Mouse (Mus musculus): Measurements from ENCODE around the gene Ap1m1. TPM values are rescaled to one million over a fixed set of nuclear protein-coding genes. Genes with fewer than 3 reads are reported as not detected.

Ap1m1 gene
- 129 and 131 TPM in 2 replicates for polyA plus RNA-seq (2016; fragmentation: Nextera tagmentation; extraction: Ambion mirVana)

DNA sequence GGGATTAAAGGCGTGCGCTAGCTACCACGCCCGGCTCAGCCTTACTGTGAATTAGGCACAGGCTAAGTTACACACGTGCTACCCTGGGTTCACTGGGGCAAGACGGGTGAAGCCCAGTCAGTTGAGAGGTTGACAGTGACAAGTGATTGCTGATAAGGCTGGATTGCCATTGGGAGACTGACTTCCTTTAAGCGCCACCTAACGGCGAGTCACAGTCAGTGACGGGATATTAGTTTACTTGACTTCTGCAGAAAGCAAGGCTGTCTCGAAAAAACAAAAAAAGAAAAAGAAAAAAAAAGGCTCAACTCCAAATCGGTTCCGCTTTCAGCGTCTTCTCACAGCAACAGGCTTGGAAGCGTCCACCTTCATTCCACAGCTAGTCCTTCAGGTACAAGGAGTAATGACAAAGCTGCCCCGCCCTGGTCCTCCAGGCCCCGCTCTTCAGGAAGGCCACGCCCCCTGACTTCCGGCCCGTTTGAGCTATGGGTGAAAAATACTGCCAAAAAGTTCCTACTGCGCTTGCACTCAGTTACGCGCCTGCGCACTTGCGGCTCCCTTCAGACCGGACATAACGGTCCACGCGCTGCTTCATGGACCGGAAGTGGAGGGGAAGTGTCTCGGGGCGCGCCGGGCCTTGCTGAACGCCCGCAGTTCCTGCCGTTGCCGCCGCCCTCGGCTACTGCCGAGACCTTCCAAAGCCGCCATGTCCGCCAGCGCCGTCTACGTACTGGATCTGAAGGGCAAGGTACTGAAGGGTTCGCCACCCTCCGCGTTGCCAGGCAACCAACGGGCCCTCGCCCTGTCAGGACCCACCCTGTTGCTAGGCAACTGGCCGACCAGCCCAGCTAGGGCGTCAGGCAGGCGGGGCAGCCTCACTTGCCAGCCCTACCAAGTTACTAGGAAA lies at the start of gene Ap1m1:
Ap1m1 (plus strand) TSS at position 520 of the 904 bp plus-strand sequence.
- peak within 1 kb of the TSS; percentile 95 for H3K27ac ChIP-seq
- peak; percentile 99 for DNase-seq (ENCODE audit: low spot score)
- H3K4me1 ChIP-seq: peaks cover 17% of the 10 kb centered on the region

DNA sequence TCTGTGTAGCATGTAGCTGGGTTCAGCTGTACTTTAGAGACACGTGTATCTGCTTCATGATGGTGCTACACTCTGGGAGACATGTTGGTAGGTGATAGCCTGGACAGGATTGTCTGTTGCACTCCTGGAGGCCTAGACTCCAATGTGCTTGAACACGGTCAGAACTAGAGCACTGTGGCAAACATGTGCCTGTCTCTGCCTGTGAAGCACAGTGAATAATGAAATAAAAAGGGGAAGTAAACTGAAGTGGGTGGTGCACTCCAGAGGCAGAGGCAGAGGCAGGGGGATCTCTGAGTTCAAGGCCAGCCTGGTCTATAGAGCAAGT lies 49.6 kb upstream of the Ap1m1 start:
- WGBS: 81% methylated on average over 2 of the region's 2 CpGs
- H3K4me3 ChIP-seq: no peak overlapping the region
- H3K27ac ChIP-seq: no peak overlapping the region
- H3K36me3 ChIP-seq: no peaks in the 10 kb centered on the region
- no peak for DNase-seq (ENCODE audit: low spot score)
- H3K4me1 ChIP-seq: no peaks in the 10 kb centered on the region
- no peaks in the 10 kb centered on the region for H3K27me3 ChIP-seq (ENCODE audit: insufficient read depth, poor library complexity, severe bottlenecking)
- no peaks in the 10 kb centered on the region for H3K9me3 ChIP-seq

More for the DNA sequence above, at the start of gene Ap1m1:
- Histone ChIP-seq H3K9me3 (no peaks in the 10 kb centered on the region), H3K36me3 (peaks cover 18% of the 10 kb centered on the region), H3K4me3 (peak within 1 kb of the TSS; percentile 83), H3K27me3 (ENCODE audit: insufficient read depth, poor library complexity, severe bottlenecking) (no peaks in the 10 kb centered on the region)
- WGBS: under 1% methylated on average over 54 of the region's 54 CpGs

DNA sequence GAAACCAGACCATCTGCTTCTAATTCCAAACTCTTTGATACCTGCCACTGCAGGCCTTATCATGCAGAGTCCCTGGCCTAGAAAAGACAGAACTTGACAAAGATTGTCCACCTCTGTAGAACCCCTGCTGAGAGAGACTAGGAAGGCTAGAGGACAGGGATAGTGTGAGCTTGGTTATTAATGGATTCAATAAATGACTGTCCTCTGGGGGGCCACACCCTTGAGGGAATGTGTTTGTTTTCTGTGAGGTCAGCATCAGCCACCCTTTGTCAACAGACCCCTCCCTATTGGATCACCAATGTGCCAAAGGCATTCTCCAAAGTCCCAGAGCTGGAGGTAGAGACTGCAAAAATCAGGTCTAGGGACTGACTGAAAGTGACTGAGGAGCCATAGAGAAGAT lies 47.8 kb upstream of the Ap1m1 start:
- no peak overlapping the region for H3K27ac ChIP-seq
- H3K9me3 ChIP-seq: no peaks in the 10 kb centered on the region
- H3K4me1 ChIP-seq: no peaks in the 10 kb centered on the region
- DNase-seq (ENCODE audit: low spot score): no peak
- no peaks in the 10 kb centered on the region for H3K27me3 ChIP-seq (ENCODE audit: insufficient read depth, poor library complexity, severe bottlenecking)
- no peak overlapping the region for H3K4me3 ChIP-seq
- H3K36me3 ChIP-seq: no peaks in the 10 kb centered on the region

DNA sequence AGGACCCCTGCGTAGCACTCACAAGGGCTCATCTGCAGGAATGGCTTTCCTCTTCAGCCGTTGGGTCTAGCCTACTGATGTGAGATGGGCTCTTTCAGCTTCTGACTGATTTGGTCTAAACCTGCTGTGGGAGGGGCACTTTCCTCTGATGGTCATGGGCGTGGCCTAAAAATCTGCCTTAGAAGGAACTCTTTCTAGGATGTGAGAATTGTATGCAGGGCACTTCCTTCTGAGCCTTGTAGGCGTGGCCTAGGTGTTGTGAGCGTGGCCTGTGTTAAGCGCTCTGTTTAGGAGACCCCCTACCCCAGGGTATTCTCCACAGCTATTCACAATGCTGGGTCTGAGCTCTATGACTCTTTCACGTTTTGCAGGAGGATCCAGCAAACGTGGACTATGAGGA lies 41.8 kb upstream of the Ap1m1 start:
- Histone ChIP-seq H3K9me3 (peaks cover 11% of the 10 kb centered on the region), H3K27me3 (ENCODE audit: insufficient read depth, poor library complexity, severe bottlenecking) (no peaks in the 10 kb centered on the region), H3K36me3 (no peaks in the 10 kb centered on the region), H3K4me1 (no peaks in the 10 kb centered on the region), H3K4me3 (no peak overlapping the region), H3K27ac (no peak overlapping the region)
- 49% methylated on average over 8 of the region's 8 CpGs for WGBS
- DNase-seq (ENCODE audit: low spot score): no peak

DNA sequence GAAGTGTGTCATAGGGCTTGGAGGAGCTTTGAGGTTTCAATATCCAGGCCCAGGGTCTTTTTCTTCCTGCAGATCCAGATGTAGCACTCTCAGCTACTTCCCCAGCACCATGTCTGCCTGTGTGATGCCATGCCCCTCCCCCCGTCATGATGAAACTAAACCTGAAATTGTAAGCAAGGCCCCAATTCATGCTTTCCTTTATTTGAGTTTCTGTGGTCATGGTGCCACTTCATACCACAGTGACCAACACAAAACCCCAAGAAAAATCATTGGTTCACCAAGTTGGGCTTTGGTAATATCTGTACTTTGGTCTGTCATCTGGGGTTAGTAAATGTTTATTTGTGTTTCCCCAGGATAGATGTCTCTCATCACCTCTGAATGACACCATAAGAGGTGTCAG lies 31.2 kb upstream of the Ap1m1 start:
- H3K27me3 ChIP-seq (ENCODE audit: insufficient read depth, poor library complexity, severe bottlenecking): no peaks in the 10 kb centered on the region
- no peak overlapping the region for H3K27ac ChIP-seq
- H3K36me3 ChIP-seq: no peaks in the 10 kb centered on the region
- 59% methylated on average over 1 of the region's 1 CpGs for WGBS
- H3K9me3 ChIP-seq: peaks cover 7% of the 10 kb centered on the region; the same call in 1 of the 2 replicates
- H3K4me3 ChIP-seq: no peak overlapping the region
- no peaks in the 10 kb centered on the region for H3K4me1 ChIP-seq
- no peak for DNase-seq (ENCODE audit: low spot score)

DNA sequence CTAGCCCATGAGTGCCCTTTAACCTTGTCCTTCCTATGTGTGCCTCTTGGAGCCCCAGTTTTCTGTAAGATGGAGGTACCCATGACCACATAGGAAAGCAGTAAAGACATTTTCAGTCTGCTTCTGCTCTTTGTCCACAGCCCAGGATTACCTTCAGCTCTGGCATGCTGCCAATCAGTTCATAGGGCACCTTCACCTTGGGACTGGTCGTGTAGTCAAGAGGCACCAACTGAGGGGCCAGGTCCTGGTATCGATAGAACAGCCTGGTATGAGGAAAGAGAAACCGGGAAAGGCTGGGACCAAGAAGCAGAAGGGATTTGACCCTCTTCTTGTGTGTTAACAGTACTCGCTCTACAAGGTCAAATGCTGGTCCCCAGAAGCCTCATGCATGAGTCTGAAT lies 29.6 kb upstream of the Ap1m1 start:
- 72% methylated on average over 4 of the region's 4 CpGs for WGBS
- no peaks in the 10 kb centered on the region for H3K27me3 ChIP-seq (ENCODE audit: insufficient read depth, poor library complexity, severe bottlenecking)
- H3K4me3 ChIP-seq: no peak overlapping the region
- no peaks in the 10 kb centered on the region for H3K36me3 ChIP-seq
- no peaks in the 10 kb centered on the region for H3K4me1 ChIP-seq
- no peak overlapping the region for H3K27ac ChIP-seq
- H3K9me3 ChIP-seq: no peaks in the 10 kb centered on the region
- no peak for DNase-seq (ENCODE audit: low spot score)

DNA sequence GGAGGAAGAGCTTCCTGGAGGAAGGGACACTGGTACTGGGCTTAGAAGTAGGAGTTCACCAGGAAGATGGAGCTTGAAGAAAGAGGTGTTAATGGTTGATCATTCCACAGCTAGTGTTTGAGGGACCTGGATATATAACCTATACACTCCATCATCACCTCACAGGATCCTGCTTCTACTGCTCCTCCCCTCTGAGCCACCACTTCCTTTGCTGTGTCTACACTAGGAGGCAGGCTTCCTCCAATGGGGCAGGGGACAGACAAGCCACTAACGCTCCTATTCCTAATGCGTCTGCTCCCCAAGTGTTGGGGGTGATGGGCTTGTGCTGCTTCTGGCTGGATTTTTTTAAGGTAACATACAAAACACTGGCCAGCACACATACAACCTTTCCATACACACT lies 29.1 kb upstream of the Ap1m1 start:
- no peaks in the 10 kb centered on the region for H3K36me3 ChIP-seq
- WGBS: 58% methylated on average over 2 of the region's 2 CpGs
- no peak for DNase-seq (ENCODE audit: low spot score)

DNA sequence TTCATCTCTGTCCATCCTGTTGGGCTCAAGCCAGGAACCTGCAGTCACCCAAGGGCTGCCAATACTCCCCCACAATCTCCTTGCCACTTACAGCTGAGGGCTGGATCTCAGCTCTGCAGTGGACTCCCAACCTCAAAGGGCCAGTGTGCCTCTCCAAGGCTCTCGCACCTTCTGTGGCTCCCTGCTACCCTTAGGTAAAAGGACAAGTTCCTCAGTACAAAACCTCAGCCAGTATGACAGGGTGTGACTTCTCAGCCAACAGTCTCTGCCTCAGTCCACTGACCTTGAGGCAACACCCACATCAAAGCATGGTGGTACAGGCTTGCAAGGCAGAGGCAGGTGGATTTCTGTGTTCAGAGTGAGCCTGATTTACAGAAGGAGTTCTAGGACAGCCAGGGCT lies 28.0 kb upstream of the Ap1m1 start:
- DNase-seq (ENCODE audit: low spot score): no peak
- Histone ChIP-seq H3K36me3 (no peaks in the 10 kb centered on the region), H3K27ac (no peak overlapping the region), H3K4me3 (no peak overlapping the region), H3K27me3 (ENCODE audit: insufficient read depth, poor library complexity, severe bottlenecking) (peaks cover 11% of the 10 kb centered on the region; the same call in 1 of the 2 replicates), H3K4me1 (no peaks in the 10 kb centered on the region), H3K9me3 (no peaks in the 10 kb centered on the region)
- 76% methylated on average over 1 of the region's 1 CpGs for WGBS

More for the DNA sequence above, 29.1 kb upstream of the Ap1m1 start:
- no peak overlapping the region for H3K4me3 ChIP-seq
- no peak overlapping the region for H3K27ac ChIP-seq
- peaks cover under 1% of the 10 kb centered on the region; the same call in 1 of the 2 replicates for H3K27me3 ChIP-seq (ENCODE audit: insufficient read depth, poor library complexity, severe bottlenecking)
- H3K4me1 ChIP-seq: no peaks in the 10 kb centered on the region
- no peaks in the 10 kb centered on the region for H3K9me3 ChIP-seq

DNA sequence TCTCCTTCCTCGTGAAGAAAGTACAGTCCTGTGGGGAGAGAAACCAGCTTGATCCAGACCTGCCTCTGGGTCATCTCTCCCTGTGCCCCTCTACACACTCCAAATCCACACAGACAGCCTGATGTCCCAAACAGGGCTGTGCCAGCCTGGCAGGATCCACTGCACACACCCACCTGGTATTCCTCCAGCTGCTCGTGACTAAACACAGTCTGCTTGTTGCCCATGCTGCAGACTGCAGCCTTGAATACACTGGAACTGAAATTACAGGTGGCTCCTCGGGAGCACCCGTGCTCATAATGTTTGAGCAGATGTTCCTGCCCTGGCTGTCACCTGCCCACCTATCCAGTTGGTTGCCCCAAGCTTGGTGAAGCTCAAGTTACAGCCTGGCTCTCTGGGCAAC lies 27.1 kb upstream of the Ap1m1 start, which contains the start of gene Cib3:
Cib3 (minus strand) TSS at position 87 of the 400 bp plus-strand sequence.
- H3K4me1 ChIP-seq: no peaks in the 10 kb centered on the region
- peaks cover 12% of the 10 kb centered on the region; the same call in 1 of the 2 replicates for H3K27me3 ChIP-seq (ENCODE audit: insufficient read depth, poor library complexity, severe bottlenecking)
- no peak within 1 kb of the TSS for H3K4me3 ChIP-seq
- 62% methylated on average over 4 of the region's 4 CpGs for WGBS
- no peak for DNase-seq (ENCODE audit: low spot score)
- H3K36me3 ChIP-seq: no peaks in the 10 kb centered on the region
- H3K27ac ChIP-seq: no peak within 1 kb of the TSS
- H3K9me3 ChIP-seq: no peaks in the 10 kb centered on the region

DNA sequence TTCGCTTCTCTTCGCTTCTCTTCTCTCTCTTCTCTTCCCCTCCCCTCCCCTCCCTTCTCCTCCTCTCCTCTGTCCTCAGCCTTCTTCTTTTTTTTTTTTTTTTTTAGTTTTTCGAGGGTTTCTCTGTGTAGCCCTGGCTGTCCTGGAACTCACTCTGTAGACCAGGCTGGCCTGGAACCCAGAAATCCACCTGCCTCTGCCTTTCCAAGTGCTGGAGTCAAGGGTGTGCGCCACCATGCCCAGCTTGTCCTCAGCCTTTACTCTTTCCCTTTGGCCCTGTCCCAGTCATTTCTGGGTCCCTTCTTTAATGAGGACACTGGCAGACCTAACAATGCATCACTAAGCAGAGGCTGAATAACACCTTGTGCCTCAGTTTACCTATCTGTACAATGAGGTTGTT lies 26.3 kb upstream of the Ap1m1 start, which contains the start of gene Gm11034:
Gm11034 (minus strand) TSS at position 101 of the 400 bp plus-strand sequence.
- WGBS: 81% methylated on average over 4 of the region's 4 CpGs
- Histone ChIP-seq H3K4me1 (no peaks in the 10 kb centered on the region), H3K9me3 (no peaks in the 10 kb centered on the region), H3K36me3 (no peaks in the 10 kb centered on the region), H3K27ac (no peak within 1 kb of the TSS), H3K27me3 (ENCODE audit: insufficient read depth, poor library complexity, severe bottlenecking) (peaks cover 12% of the 10 kb centered on the region; the same call in 1 of the 2 replicates), H3K4me3 (no peak within 1 kb of the TSS)
- DNase-seq (ENCODE audit: low spot score): no peak

DNA sequence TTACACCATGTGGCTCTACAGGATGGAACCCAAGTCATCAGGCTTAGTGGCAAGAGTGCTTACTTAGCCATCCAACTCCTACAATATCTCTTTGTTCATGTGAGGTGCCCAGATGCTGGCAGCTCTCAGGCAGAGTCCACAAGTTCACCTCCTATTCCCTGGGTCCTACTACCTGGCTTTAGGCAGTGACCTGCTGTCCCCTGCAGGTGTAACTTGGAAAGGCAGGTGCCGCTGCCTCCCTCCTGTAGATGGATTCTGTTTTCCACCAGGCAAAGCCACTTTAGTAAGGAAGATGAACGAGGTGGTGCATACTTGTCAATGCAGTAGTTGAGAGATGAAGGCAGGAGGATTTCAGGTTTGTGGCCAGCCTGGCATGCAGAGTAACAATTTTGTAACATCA lies 24.8 kb upstream of the Ap1m1 start:
- H3K27ac ChIP-seq: no peak overlapping the region
- H3K9me3 ChIP-seq: no peaks in the 10 kb centered on the region
- no peaks in the 10 kb centered on the region for H3K36me3 ChIP-seq
- no peaks in the 10 kb centered on the region for H3K4me1 ChIP-seq
- no peak for DNase-seq (ENCODE audit: low spot score)
- peaks cover 12% of the 10 kb centered on the region; the same call in 1 of the 2 replicates for H3K27me3 ChIP-seq (ENCODE audit: insufficient read depth, poor library complexity, severe bottlenecking)
- no peak overlapping the region for H3K4me3 ChIP-seq
- WGBS: 30% methylated on average over 2 of the region's 2 CpGs

DNA sequence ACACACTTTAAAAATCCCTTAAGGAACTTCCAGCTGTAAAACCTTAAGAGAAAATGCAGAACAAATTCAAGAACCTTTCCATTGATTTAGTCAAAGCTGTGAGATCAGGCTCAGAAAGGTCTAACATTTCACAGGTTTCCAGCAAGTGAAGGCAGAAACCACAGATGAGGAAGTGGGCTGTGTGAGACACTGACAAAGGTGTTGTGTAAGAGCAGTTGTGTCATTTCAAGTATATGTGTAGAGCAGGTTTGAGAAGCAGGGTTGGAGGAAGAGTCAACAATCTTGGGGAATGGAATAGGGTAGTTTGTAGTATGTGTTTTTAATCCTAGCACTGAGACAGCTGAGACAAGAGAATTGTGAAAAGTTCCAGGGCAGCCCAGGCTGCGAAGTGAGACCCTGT lies 23.9 kb upstream of the Ap1m1 start:
- Histone ChIP-seq H3K27me3 (ENCODE audit: insufficient read depth, poor library complexity, severe bottlenecking) (peaks cover 12% of the 10 kb centered on the region; the same call in 1 of the 2 replicates), H3K27ac (no peak overlapping the region), H3K9me3 (no peaks in the 10 kb centered on the region), H3K36me3 (0 out of 2 replicates have a peak, but pooled peaks cover 3% of the 10 kb centered on the region), H3K4me1 (peaks cover 7% of the 10 kb centered on the region), H3K4me3 (no peak overlapping the region)
- DNase-seq (ENCODE audit: low spot score): no peak
- WGBS: 42% methylated on average over 1 of the region's 1 CpGs

DNA sequence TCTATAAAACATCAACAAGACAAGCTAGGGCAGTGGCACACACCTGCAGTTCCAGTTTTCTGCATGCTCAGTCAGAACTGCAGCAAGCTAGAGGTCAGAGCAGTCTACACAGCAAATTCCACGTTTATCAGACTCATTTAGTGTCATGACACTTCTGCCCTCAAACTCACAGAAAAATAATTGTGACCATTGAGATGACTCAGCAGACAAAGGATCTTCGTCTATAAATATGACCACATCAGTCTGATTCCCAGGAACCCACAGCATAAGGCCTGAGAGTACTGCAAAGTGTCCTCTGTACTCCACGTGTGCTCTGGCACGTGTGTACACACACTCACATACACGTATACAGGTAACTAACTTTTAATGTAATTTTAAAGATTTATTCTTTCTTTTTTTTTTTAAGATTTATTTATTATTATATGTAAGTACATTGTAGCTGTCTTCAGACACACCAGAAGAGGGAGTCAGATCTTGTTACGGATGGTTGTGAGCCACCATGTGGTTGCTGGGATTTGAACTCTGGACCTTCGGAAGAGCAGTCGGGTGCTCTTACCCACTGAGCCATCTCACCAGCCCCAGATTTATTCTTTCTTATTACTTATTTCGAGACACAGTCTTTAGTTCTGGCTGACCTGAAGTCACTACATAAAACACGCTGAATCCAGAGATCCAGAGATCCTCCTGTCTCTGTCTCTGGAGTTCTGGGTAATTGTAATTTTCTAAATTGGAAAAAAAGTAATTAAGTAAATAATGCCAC lies 20.9 kb upstream of the Ap1m1 start:
- Histone ChIP-seq H3K36me3 (peaks cover 32% of the 10 kb centered on the region), H3K4me3 (peak overlapping the region; percentile 79), H3K9me3 (no peaks in the 10 kb centered on the region), H3K27ac (peak overlapping the region; percentile 91), H3K27me3 (ENCODE audit: insufficient read depth, poor library complexity, severe bottlenecking) (peaks cover 12% of the 10 kb centered on the region; the same call in 1 of the 2 replicates), H3K4me1 (peaks cover 14% of the 10 kb centered on the region)
- no peak for DNase-seq (ENCODE audit: low spot score)
- WGBS: 77% methylated on average over 10 of the region's 10 CpGs

Data from heart, embryonic 10.5 days (tissue).